Mouse (Mus musculus) stomach, postnatal 0 days (tissue): Measurements from ENCODE around the gene Syde2. TPM values are rescaled to one million over a fixed set of nuclear protein-coding genes. Genes with fewer than 3 reads are reported as not detected.
A peak's percentile ranks its signal among the peaks of the same experiment; 100 is the strongest.

Experiments used
- ATAC-seq: fragments of 200-750 bp; cut with Nextera tagmentation; 2 replicates; pipeline ENCODE4 v1.8.0; 2017; ENCODE audit not compliant: low FRiP score, low TSS enrichment
- DNase-seq: peaks from one replicate; pipeline ENCODE4 v3.0.0-alpha.2; 2016; ENCODE audit warnings: low spot score
- H3K27ac ChIP-seq: fragments of 300-500 bp; sonication (generic); replicated peaks from 2 replicates; pipeline ENCODE4 v1.5.1; 2014; ENCODE audit warnings: mild to moderate bottlenecking, control low read depth
- H3K27me3 ChIP-seq: fragments of 300-500 bp; sonication (generic); 2 replicates; pipeline ENCODE4 v1.6.1; 2014; ENCODE audit warnings: low read length; ENCODE audit not compliant: control insufficient read depth, insufficient read depth
- H3K36me3 ChIP-seq: fragments of 300-500 bp; sonication (generic); 2 replicates; pipeline ENCODE4 v1.6.1; 2014; ENCODE audit warnings: low read length, mixed read lengths; ENCODE audit not compliant: control insufficient read depth, insufficient read depth
- H3K4me1 ChIP-seq: fragments of 300-500 bp; sonication (generic); replicated peaks from 2 replicates; pipeline ENCODE4 v1.6.1; 2014; ENCODE audit warnings: antibody characterized with exemption; ENCODE audit not compliant: control insufficient read depth, insufficient read depth
- H3K4me2 ChIP-seq: fragments of 300-500 bp; sonication (generic); replicated peaks from 2 replicates; pipeline ENCODE4 v1.6.1; 2014; ENCODE audit warnings: low read depth, mild to moderate bottlenecking, control low read depth, moderate library complexity
- H3K4me3 ChIP-seq: fragments of 300-500 bp; sonication (generic); 2 replicates; pipeline ENCODE4 v1.5.1; 2014; ENCODE audit warnings: low read depth, low read length, control low read depth
- H3K9ac ChIP-seq: fragments of 300-500 bp; sonication (generic); 2 replicates; pipeline ENCODE4 v1.6.1; 2014; ENCODE audit warnings: mild to moderate bottlenecking, low read length, control low read depth, mixed read lengths
- H3K9me3 ChIP-seq: fragments of 300-500 bp; sonication (generic); 2 replicates; pipeline ENCODE4 v1.6.1; 2016; ENCODE audit warnings: low read length; ENCODE audit not compliant: control insufficient read depth
- CTCF ChIP-seq: IDR thresholded peaks from 2 replicates; pipeline ENCODE4 v1.5.1; 2016; ENCODE audit warnings: antibody characterized with exemption, low read depth, mild to moderate bottlenecking, moderate library complexity
- EP300 ChIP-seq: optimal IDR thresholded peaks from 2 replicates; pipeline ENCODE3; 2016; ENCODE audit warnings: antibody characterized with exemption
- WGBS: fragments of 180-500 bp; shearing (Covaris S2); extraction: QIAGEN DNeasy Blood & Tissue Kit; methylation state at CpG from one replicate; pipeline ENCODE4 v1.1.7; 2014; 5-methylcytosine and 5-hydroxymethylcytosine counted together
- polyA plus RNA-seq: library from polyadenylated mRNA; unstranded; fragments of >200 nt; fragmentation: Nextera tagmentation; extraction: Ambion mirVana; gene quantifications from 2 replicates; pipeline ENCODE4 v1.2.1, GENCODE M21; 2015

The Syde2 gene
- polyA plus RNA-seq, 1 experiment from 2014 or later: 1.4 TPM

DNA sequence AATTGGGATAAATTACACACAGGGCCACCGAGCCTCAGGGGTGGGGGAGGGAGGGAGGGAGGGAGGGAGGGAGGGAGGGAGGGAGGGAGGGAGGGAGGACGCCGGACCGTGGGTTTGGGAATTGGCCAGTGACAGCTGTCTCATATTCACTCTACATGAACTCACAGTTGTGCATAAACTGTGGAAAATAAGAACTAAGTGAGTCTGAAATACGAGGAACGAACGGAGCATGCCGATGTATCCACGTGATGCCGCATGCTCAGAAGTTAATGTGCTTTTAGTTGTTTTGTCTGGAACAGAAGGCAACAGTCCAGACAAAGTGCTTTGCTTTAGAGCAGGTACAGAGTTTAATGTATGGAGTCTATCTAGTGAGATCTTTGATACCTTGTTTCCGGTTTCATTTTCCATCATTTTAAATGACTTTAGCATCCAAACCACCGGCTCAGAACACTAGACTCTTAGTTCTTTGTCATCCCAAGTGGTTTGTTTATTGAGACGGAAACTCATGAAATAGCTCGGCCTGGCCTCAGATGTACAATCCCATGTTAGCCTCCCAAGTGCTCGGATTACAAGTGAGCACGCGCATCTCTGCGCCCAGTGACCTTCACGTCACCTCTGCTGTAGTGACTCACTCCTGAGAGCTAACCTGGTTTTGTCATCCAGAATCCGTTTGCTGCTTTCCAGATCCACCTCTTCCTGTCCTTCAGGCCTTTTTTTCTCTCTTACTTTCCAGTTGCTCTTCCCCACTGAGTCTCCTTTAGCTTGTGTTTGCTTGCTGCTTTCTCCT, 22.4 kb downstream of the Syde2 start:
- no peaks in the 10 kb centered on the region; the same call in 1 of the 2 replicates for H3K4me1 ChIP-seq
- H3K36me3 ChIP-seq: peaks cover 5% of the 10 kb centered on the region; the same call in 1 of the 2 replicates
- H3K9me3 ChIP-seq: no peaks in the 10 kb centered on the region
- peak overlapping the region; percentile 1 for H3K27ac ChIP-seq
- H3K27me3 ChIP-seq: no peaks in the 10 kb centered on the region
- H3K4me3 ChIP-seq: no peak overlapping the region
- H3K9ac ChIP-seq: no peak overlapping the region
- DNase-seq (no peak), ATAC-seq (peak; percentile 66; the same call in 1 of the 2 replicates)
- H3K4me2 ChIP-seq: no peak overlapping the region
- TF ChIP-seq EP300: no peak
- WGBS: 36% methylated on average over 19 of the region's 20 CpGs

DNA sequence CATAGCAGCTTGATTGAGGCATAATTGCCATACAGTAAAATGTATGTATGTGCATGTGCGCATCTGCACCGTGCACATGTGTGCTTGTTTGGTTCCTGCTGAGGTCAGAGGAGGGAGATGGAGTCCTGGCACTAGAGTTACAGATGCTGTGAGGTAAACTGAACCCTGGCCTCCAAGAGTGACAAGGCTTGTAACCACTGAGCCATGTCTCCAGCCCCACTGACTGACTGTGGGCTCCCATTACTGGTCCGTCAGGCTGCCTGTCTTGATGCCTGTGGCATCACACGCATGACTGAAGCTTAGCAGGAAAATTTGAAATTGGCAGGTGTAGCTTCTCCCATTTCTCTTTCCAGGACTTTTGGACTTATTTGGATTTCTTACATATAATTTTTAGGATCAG, 23.1 kb downstream of the Syde2 start:
- peak overlapping the region; percentile 1 for H3K27ac ChIP-seq
- DNase-seq (no peak), ATAC-seq (no peak)
- no peak overlapping the region for H3K4me3 ChIP-seq
- 93% methylated on average over 4 of the region's 4 CpGs for WGBS
- peaks cover 5% of the 10 kb centered on the region; the same call in 1 of the 2 replicates for H3K36me3 ChIP-seq
- H3K27me3 ChIP-seq: no peaks in the 10 kb centered on the region
- no peak overlapping the region for H3K9ac ChIP-seq
- no peaks in the 10 kb centered on the region; the same call in 1 of the 2 replicates for H3K4me1 ChIP-seq
- H3K9me3 ChIP-seq: no peaks in the 10 kb centered on the region
- TF ChIP-seq EP300 (no peak), CTCF (no peak)
- no peak overlapping the region for H3K4me2 ChIP-seq

DNA sequence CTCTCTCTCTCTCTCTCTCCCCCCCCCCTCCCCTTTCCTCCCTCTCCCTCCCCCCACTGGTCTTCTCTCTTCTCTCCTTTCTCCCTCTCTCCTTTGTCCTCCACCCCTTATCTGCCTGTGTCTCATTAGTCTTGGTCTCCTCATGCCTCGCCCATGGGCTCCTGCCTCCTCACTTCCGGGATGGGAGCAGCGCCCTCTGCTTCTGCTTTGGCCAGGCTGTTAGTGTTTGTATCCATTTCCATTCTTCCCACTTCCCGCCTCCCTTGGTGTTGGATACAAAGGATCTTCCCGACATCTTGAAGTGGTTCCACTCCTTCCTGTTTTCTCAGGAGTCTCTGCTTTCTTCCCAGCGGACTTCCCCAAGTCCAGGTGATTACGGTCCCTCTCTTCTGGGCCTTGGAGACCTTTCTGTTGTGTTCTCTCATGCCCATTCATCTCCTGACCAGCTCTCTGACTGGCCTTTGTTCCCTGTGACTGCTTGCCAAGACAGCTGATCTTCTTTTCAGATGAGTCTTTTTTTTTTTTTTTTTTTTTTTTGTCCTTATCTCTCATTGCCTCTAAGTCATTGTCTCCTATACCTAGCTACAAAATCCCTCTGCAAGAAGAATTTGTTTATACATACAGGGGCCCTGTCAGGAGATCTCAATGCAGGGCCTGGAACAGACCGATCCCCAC, 24.0 kb downstream of the Syde2 start:
- Histone ChIP-seq H3K4me1 (no peaks in the 10 kb centered on the region; the same call in 1 of the 2 replicates), H3K27me3 (no peaks in the 10 kb centered on the region), H3K36me3 (peaks cover 7% of the 10 kb centered on the region), H3K9ac (no peak overlapping the region), H3K4me2 (no peak overlapping the region), H3K4me3 (no peak overlapping the region), H3K9me3 (no peaks in the 10 kb centered on the region), H3K27ac (no peak overlapping the region)
- DNase-seq (no peak), ATAC-seq (no peak)
- WGBS: 66% methylated on average over 8 of the region's 8 CpGs
- 0 out of 2 replicates have a peak, but pooled peaks have one; percentile 20 for TF ChIP-seq CTCF
- no peak for TF ChIP-seq EP300

GRCm38 (mm10) chr3:146013490-146013889, 25.8 kb downstream of the Syde2 start:
- WGBS: 78% methylated on average over 7 of the region's 7 CpGs
- TF ChIP-seq EP300 (no peak), CTCF (no peak)
- no peak overlapping the region for H3K4me2 ChIP-seq
- no peaks in the 10 kb centered on the region; the same call in 1 of the 2 replicates for H3K4me1 ChIP-seq
- DNase-seq (no peak), ATAC-seq (no peak)
- H3K9ac ChIP-seq: no peak overlapping the region
- no peaks in the 10 kb centered on the region for H3K27me3 ChIP-seq
- no peak overlapping the region for H3K4me3 ChIP-seq
- H3K27ac ChIP-seq: no peak overlapping the region
- peaks cover 7% of the 10 kb centered on the region for H3K36me3 ChIP-seq
- H3K9me3 ChIP-seq: no peaks in the 10 kb centered on the region

DNA sequence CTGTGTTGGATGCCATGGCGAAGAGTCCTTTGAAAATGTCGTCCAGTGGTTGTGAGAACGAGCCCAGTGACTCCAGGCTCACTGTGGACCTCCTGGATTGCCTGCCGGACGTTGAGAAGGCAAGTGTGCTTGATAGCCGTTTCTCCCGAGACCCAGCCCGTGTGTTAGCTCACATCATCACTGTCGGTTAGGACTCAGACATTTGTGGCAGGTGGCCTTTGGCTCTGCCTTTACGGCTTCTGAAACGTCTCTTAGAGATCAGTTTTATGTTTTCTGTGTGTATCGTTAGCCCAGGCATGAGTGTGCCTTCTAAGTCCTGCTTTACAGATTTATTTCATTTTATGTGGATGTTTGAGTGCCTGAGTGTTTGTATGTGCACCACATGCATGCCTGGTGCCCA, 26.7 kb downstream of the Syde2 start:
- TF ChIP-seq EP300: no peak
- TF ChIP-seq CTCF: no peak
- Histone ChIP-seq H3K9me3 (no peaks in the 10 kb centered on the region), H3K36me3 (peaks cover 7% of the 10 kb centered on the region), H3K9ac (no peak overlapping the region), H3K27ac (no peak overlapping the region), H3K4me3 (no peak overlapping the region), H3K4me1 (no peaks in the 10 kb centered on the region; the same call in 1 of the 2 replicates), H3K27me3 (no peaks in the 10 kb centered on the region), H3K4me2 (no peak overlapping the region)
- DNase-seq (no peak), ATAC-seq (no peak)
- 97% methylated on average over 12 of the region's 12 CpGs for WGBS

- no peak for DNase-seq
- Histone ChIP-seq H3K36me3 (peaks cover 9% of the 10 kb centered on the region), H3K27ac (no peak overlapping the region), H3K4me2 (no peak overlapping the region), H3K9ac (no peak overlapping the region), H3K9me3 (no peaks in the 10 kb centered on the region), H3K4me3 (no peak overlapping the region), H3K27me3 (no peaks in the 10 kb centered on the region), H3K4me1 (no peaks in the 10 kb centered on the region)
- no peak for TF ChIP-seq EP300
- no peak for TF ChIP-seq CTCF
- 88% methylated on average over 13 of the region's 13 CpGs for WGBS
- ATAC-seq: no peak
These were observed 29.3 kb downstream of the Syde2 start for GRCm38 (mm10) chr3:146016979-146017378.
